Mouse (Mus musculus) lung, adult 2 months (tissue): ENCODE results near the gene Gm42674.

Experiments used
- CTCF ChIP-seq: fragments of 200-500 bp; IDR thresholded peaks from 2 replicates; pipeline ENCODE4 v1.5.1; 2011; ENCODE audit warnings: mild to moderate bottlenecking, low read length, control low read depth; ENCODE audit not compliant: insufficient read depth
- POLR2A ChIP-seq: fragments of 200-500 bp; IDR thresholded peaks from 2 replicates; pipeline ENCODE4 v1.6.1; 2011; ENCODE audit warnings: low read depth, mild to moderate bottlenecking, control low read depth, low read length, borderline replicate concordance; ENCODE audit errors: extremely low read depth

DNA sequence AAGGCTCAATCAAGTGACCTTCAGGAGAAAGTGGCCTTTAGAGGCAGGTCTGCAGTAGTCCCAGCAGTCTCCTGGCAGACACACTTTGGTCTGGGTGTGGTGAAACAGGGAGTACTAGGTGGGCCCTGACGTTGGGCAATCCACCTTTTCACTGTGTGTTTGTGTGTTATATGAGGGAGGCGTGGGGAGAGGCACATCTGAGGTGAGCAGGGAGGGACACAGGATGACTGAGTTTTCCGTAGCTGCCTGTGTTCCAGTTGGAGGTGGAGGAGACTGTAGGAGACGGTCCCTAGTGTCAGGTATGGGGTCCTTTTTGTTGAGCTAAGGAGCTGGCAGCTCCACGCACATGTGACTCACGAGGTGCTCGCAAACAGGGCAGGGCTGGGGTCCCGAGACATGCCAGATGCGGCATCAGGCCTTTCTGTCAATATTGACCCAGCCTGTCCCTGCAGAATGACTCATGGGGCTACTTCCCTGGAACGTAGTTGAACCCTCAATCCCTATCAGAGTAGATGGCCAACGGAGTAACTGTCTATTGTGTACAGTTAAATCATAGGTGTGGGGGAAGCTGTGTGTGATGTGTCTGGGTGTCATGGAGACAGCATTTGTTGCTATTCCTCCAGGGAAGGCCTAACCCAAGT lies 13.0 kb downstream of the Gm42674 start:
- TF ChIP-seq CTCF (no peak), POLR2A (no peak)
